ENCODE assay signal across 15 mouse cellular contexts in the genomic region with DNA sequence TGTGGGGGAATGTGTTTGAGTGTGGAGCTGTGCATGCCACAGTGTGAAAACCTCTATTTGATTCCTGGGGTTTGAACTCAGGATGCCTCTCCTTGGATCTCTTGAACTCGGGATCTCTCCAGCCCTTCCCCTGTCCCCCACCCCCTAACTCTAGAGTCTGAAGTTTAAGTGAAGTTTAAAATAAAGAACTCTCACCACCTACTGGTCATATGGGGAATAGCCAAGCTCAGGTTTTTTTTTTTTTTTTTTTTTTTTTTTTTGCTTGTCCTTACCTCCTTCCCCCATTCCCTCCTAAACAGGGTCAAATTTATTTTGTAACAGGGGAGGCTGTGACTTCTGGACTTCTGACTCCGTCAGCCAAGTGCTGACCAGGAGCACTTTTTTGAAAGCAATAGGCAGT. TPM values are rescaled to one million over a fixed set of nuclear protein-coding genes. Genes with fewer than 3 reads are reported as not detected.
DNase-seq lines count a peak whose midpoint lies in the region; ATAC-seq and TF ChIP-seq lines count a peak whose summit lies in the region.
"Had no signal": no experiment of that assay in that cellular context is flagged by ENCODE, and none has a peak within 500 bp of the region (broad histone marks: within the 10 kb centered on the region; RNA-seq: fewer than 3 reads in every experiment).

No protein-coding gene starts in this region.

- H3K4me1 ChIP-seq in cerebellum, adult 2 months (ENCODE audit: control insufficient read depth, insufficient read depth, low read length) = no peaks in the 10 kb centered on the region
- peaks cover 5% of the 10 kb centered on the region for H3K4me1 ChIP-seq in liver, adult 2 months (ENCODE audit: control insufficient read depth, insufficient read depth, low read length)
- H3K4me1 ChIP-seq in liver, embryonic 11.5 days (replicated peaks; ENCODE audit: control insufficient read depth, insufficient read depth, low read length) = no peaks in the 10 kb centered on the region
- H3K4me1 ChIP-seq: forebrain, embryonic 12.5 days; midbrain, embryonic 12.5 days had no signal

- no peak overlapping the region for H3K4me2 ChIP-seq in liver, embryonic 11.5 days
- H3K4me2 ChIP-seq: forebrain, embryonic 12.5 days; hindbrain, embryonic 14.5 days; liver, embryonic 13.5 days; midbrain, embryonic 12.5 days had no signal

- no peak for ATAC-seq in liver, embryonic 11.5 days (replicated peaks; ENCODE audit: low FRiP score)
- peak; percentile 26; the same call in 1 of the 2 replicates for ATAC-seq in megakaryocyte-erythroid progenitor cell, adult 5-6 weeks (replicated peaks; ENCODE audit: low FRiP score, low TSS enrichment, poor library complexity, severe bottlenecking)

- peak; percentile 35; the same call in 1 of the 2 replicates for TF ChIP-seq CTCF in cerebellum, adult 2 months (IDR thresholded peaks at IDR 0.05; ENCODE audit: borderline replicate concordance, insufficient read depth, low read depth, low read length)
- peak; percentile 50 for TF ChIP-seq CTCF in liver, adult 2 months (IDR thresholded peaks at IDR 0.05; ENCODE audit: low read depth, low read length)

- no peak for TF ChIP-seq POLR2A in cerebellum, adult 2 months (IDR thresholded peaks at IDR 0.05; ENCODE audit: borderline replicate concordance, insufficient read depth, low read length)
- no peak for TF ChIP-seq POLR2A in liver, adult 2 months (IDR thresholded peaks at IDR 0.05; ENCODE audit: extremely low read depth, insufficient read depth, low read length)

- H3K9me3 ChIP-seq in liver, embryonic 11.5 days (ENCODE audit: control insufficient read depth, low read length) = no peaks in the 10 kb centered on the region
- H3K9me3 ChIP-seq: forebrain, embryonic 12.5 days; liver, embryonic 13.5 days; midbrain, embryonic 12.5 days had no signal

- no peak overlapping the region for H3K9ac ChIP-seq in liver, adult 2 months (ENCODE audit: low read depth, low read length)
- no peak overlapping the region for H3K9ac ChIP-seq in liver, embryonic 11.5 days (ENCODE audit: low read depth, low read length)
- H3K9ac ChIP-seq: forebrain, embryonic 12.5 days; hindbrain, embryonic 14.5 days; liver, embryonic 13.5 days; midbrain, embryonic 12.5 days had no signal

- H3K27me3 ChIP-seq in cerebellum, adult 2 months (ENCODE audit: control insufficient read depth, insufficient read depth, low read length) = no peaks in the 10 kb centered on the region; the same call in 1 of the 2 replicates
- H3K27me3 ChIP-seq in liver, adult 2 months (ENCODE audit: control insufficient read depth, insufficient read depth, low read length) = no peaks in the 10 kb centered on the region
- no peaks in the 10 kb centered on the region for H3K27me3 ChIP-seq in liver, embryonic 11.5 days (replicated peaks; ENCODE audit: control insufficient read depth, insufficient read depth, low read length)

- WGBS in cerebellum, adult 2 months = 0% methylated on average over 2 of the region's 2 CpGs
- 0% methylated on average over 2 of the region's 2 CpGs for WGBS in liver, adult 2 months
- 2% methylated on average over 2 of the region's 2 CpGs for WGBS in liver, embryonic 11.5 days

- H3K79me2 ChIP-seq in liver, adult 2 months (ENCODE audit: control insufficient read depth, insufficient read depth, low read length) = no peaks in the 10 kb centered on the region

- H3K36me3 ChIP-seq in liver, adult 2 months (ENCODE audit: control insufficient read depth, insufficient read depth, low read length) = no peaks in the 10 kb centered on the region
- no peaks in the 10 kb centered on the region for H3K36me3 ChIP-seq in liver, embryonic 11.5 days (ENCODE audit: control insufficient read depth, insufficient read depth, low read length)
- H3K36me3 ChIP-seq: forebrain, embryonic 12.5 days; liver, embryonic 13.5 days; midbrain, embryonic 12.5 days had no signal

- DNase-seq in cerebellum, adult 2 months = no peak
- DNase-seq in cerebellum, adult 11 months = no peak
- DNase-seq in liver, adult 2 months (ENCODE audit: extremely low read depth, low read depth, low spot score) = peak; percentile 90
- DNase-seq in liver, embryonic 11.5 days (ENCODE audit: low spot score) = no peak
- peak; percentile 46 for DNase-seq in Muller cell, postnatal 12 days (ENCODE audit: inconsistent ontology term)
- DNase-seq in heart, adult 11 months = no peak
- DNase-seq in kidney, postnatal 36 days = no peak
- DNase-seq: cerebellum, postnatal 14 days; heart, adult 18-20 months; layer of hippocampus, adult 9-11 months; liver, embryonic 13.5 days had no signal

- no peak overlapping the region for H3K27ac ChIP-seq in cerebellum, adult 2 months (ENCODE audit: insufficient read depth, low read length)
- no peak overlapping the region for H3K27ac ChIP-seq in liver, adult 2 months (replicated peaks; ENCODE audit: insufficient read depth, low read depth, low read length)
- no peak overlapping the region for H3K27ac ChIP-seq in liver, embryonic 11.5 days (ENCODE audit: low read depth, low read length)
- H3K27ac ChIP-seq: forebrain, embryonic 12.5 days; hindbrain, embryonic 14.5 days; liver, embryonic 13.5 days; midbrain, embryonic 12.5 days had no signal

- H3K4me3 ChIP-seq in cerebellum, adult 2 months (replicated peaks; ENCODE audit: insufficient read depth, low read depth, low read length) = no peak overlapping the region
- H3K4me3 ChIP-seq in liver, adult 2 months (ENCODE audit: insufficient read depth, low read depth, low read length) = no peak overlapping the region
- H3K4me3 ChIP-seq in liver, embryonic 11.5 days (ENCODE audit: low read depth, low read length) = no peak overlapping the region
- H3K4me3 ChIP-seq: forebrain, embryonic 12.5 days; liver, embryonic 13.5 days; midbrain, embryonic 12.5 days had no signal

RNA-seq across cellular contexts. Expression of gene Kank3, which starts 8.1 kb away (rescaled TPM):
- polyA plus RNA-seq in cerebellum, adult 2 months (2012; rRNA removed) = 52.1 and 59.5 TPM in 2 replicates
- total RNA-seq in liver, adult 2 months (2014; rRNA removed) = 6.0 and 7.3 TPM in 2 replicates
- 9.5 and 13.4 TPM in 2 replicates for polyA plus RNA-seq in liver, adult 2 months (2012; rRNA removed)
- 21.4 and 23.4 TPM in 2 replicates for polyA plus RNA-seq in liver, embryonic 11.5 days (2014; fragmentation: Nextera tagmentation; extraction: Ambion mirVana)
- total RNA-seq in megakaryocyte-erythroid progenitor cell, adult 5-6 weeks (2014; fragmentation: Nextera tagmentation) = 12.0 and 19.7 TPM in 2 replicates
- total RNA-seq in megakaryocyte-erythroid progenitor cell, adult 5-6 weeks (2017) = 1.6 and 2.4 TPM in 2 replicates

RNA-seq across cellular contexts. Expression of gene Angptl4, which starts 20.6 kb away (rescaled TPM):
- polyA plus RNA-seq in cerebellum, adult 2 months (2012; rRNA removed) = 1.6 and 1.9 TPM in 2 replicates
- total RNA-seq in liver, adult 2 months (2014; rRNA removed) = 129 and 142 TPM in 2 replicates
- 28.1 and 49.5 TPM in 2 replicates for polyA plus RNA-seq in liver, adult 2 months (2012; rRNA removed)
- polyA plus RNA-seq in liver, embryonic 11.5 days (2014; fragmentation: Nextera tagmentation; extraction: Ambion mirVana) = 28.1 and 31.9 TPM in 2 replicates
- total RNA-seq in megakaryocyte-erythroid progenitor cell, adult 5-6 weeks (2014; fragmentation: Nextera tagmentation) = 14.9 and 18.2 TPM in 2 replicates
- 13.0 and 17.1 TPM in 2 replicates for total RNA-seq in megakaryocyte-erythroid progenitor cell, adult 5-6 weeks (2017)

RNA-seq across cellular contexts. Expression of gene Rps28, which starts 22.1 kb away (rescaled TPM):
- 471 and 493 TPM in 2 replicates for polyA plus RNA-seq in cerebellum, adult 2 months (2012; rRNA removed)
- total RNA-seq in liver, adult 2 months (2014; rRNA removed) = 275 and 294 TPM in 2 replicates
- 374 and 500 TPM in 2 replicates for polyA plus RNA-seq in liver, adult 2 months (2012; rRNA removed)
- polyA plus RNA-seq in liver, embryonic 11.5 days (2014; fragmentation: Nextera tagmentation; extraction: Ambion mirVana) = 1,026 and 1,173 TPM in 2 replicates
- total RNA-seq in megakaryocyte-erythroid progenitor cell, adult 5-6 weeks (2014; fragmentation: Nextera tagmentation) = 3,294 and 3,898 TPM in 2 replicates
- 3,120 and 3,626 TPM in 2 replicates for total RNA-seq in megakaryocyte-erythroid progenitor cell, adult 5-6 weeks (2017)

RNA-seq across cellular contexts. Expression of gene Ndufa7, which starts 22.2 kb away (rescaled TPM):
- polyA plus RNA-seq in cerebellum, adult 2 months (2012; rRNA removed) = 341 and 361 TPM in 2 replicates
- total RNA-seq in liver, adult 2 months (2014; rRNA removed) = 214 and 217 TPM in 2 replicates
- polyA plus RNA-seq in liver, adult 2 months (2012; rRNA removed) = 372 and 457 TPM in 2 replicates
- 390 and 411 TPM in 2 replicates for polyA plus RNA-seq in liver, embryonic 11.5 days (2014; fragmentation: Nextera tagmentation; extraction: Ambion mirVana)
- total RNA-seq in megakaryocyte-erythroid progenitor cell, adult 5-6 weeks (2014; fragmentation: Nextera tagmentation) = 261 and 275 TPM in 2 replicates
- 85.6 and 250 TPM in 2 replicates for total RNA-seq in megakaryocyte-erythroid progenitor cell, adult 5-6 weeks (2017)

RNA-seq across cellular contexts. Expression of gene Cd320, which starts 40.7 kb away (rescaled TPM):
- 34.4 and 34.7 TPM in 2 replicates for polyA plus RNA-seq in cerebellum, adult 2 months (2012; rRNA removed)
- 7.1 and 7.5 TPM in 2 replicates for total RNA-seq in liver, adult 2 months (2014; rRNA removed)
- 13.0 and 16.9 TPM in 2 replicates for polyA plus RNA-seq in liver, adult 2 months (2012; rRNA removed)
- polyA plus RNA-seq in liver, embryonic 11.5 days (2014; fragmentation: Nextera tagmentation; extraction: Ambion mirVana) = 44.1 and 49.7 TPM in 2 replicates
- 11.4 and 19.2 TPM in 2 replicates for total RNA-seq in megakaryocyte-erythroid progenitor cell, adult 5-6 weeks (2014; fragmentation: Nextera tagmentation)
- total RNA-seq in megakaryocyte-erythroid progenitor cell, adult 5-6 weeks (2017) = 14.1 and 19.6 TPM in 2 replicates

Comparison
In these comparisons a context has a peak if more than half of its experiments do, and no peak if none do; other contexts are left out.
1. DNase-seq: peak in liver, adult 2 months (single experiment) and Muller cell, postnatal 12 days (single experiment); none in cerebellum, adult 2 months (0 of 2), cerebellum, adult 11 months (single experiment), liver, embryonic 11.5 days (single experiment), heart, adult 11 months (single experiment) and kidney, postnatal 36 days (0 of 2).
2. RNA of gene Angptl4, which starts 20.6 kb away (polyA plus RNA-seq): 28.1 to 31.9 TPM in liver, embryonic 11.5 days and 28.1 to 49.5 TPM in liver, adult 2 months; 1.6 to 1.9 TPM in cerebellum, adult 2 months; every median in the first group is over 10 times any median in the second.